Mouse (Mus musculus): Measurements from ENCODE around the gene Ifna7. TPM values are rescaled to one million over a fixed set of nuclear protein-coding genes. Genes with fewer than 3 reads are reported as not detected.
"Not testable (repeated sequence)": the region's sequence is repeated elsewhere in the genome, so short reads cannot be mapped to it uniquely, and the experiment has no call there.

Ifna7 gene
- polyA plus RNA-seq, 1 experiment from 2014 or later = not detected

DNA sequence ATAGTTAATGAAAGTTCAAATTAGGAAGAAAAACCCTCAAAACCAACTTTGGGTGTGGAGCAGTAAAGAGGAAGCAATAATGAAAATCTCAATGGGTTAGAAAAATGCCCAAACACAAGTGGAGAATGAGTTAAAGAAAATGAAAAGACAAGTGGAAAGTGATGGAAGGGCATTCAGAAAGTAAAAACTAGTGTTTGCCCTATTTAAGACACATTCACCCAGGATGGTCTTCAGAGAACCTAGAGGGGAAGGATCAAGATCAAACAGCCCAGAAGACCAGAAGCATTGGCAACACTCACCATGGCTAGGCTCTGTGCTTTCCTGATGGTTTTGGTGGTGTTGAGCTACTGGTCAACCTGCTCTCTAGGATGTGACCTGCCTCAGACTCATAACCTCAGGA lies 11.1 kb downstream of the Ifna7 start, which contains the start of gene Ifna6:
Ifna6 (plus strand) TSS at position 301 of the 400 bp plus-strand sequence.
- ATAC-seq (ENCODE audit: low read depth); H3K27me3 ChIP-seq (ENCODE audit: control insufficient read depth, insufficient read depth, low read depth, low read length); H3K4me2 ChIP-seq (ENCODE audit: low read depth, low read length); H3K4me3 ChIP-seq (ENCODE audit: low read length); H3K36me3 ChIP-seq (ENCODE audit: control insufficient read depth, insufficient read depth, low read length); H3K4me1 ChIP-seq (replicated peaks; ENCODE audit: control insufficient read depth, insufficient read depth, low read length); H3K9ac ChIP-seq (ENCODE audit: low read length); H3K9me3 ChIP-seq (ENCODE audit: control insufficient read depth, low read length); H3K27ac ChIP-seq (ENCODE audit: low read length): not testable (repeated sequence)

DNA sequence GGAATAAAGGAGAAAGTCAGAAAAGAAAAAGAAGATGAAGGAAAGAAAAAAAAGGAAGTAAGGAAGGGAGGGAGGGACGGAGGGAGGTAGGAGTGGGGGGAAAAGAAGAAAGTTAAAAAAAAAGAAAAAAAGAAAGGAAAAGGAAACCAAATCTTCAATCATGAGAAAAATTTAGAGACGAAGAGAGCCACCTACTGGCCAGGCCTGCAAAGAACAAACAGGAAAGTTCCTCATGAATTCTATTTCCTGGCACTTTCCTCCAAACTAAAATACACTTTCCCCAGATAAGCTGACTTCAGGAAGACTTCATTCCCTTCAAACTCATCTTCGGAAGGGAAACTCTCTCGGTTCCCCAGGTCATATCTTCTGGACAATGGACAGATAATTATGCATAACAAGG lies 14.5 kb downstream of the Ifna7 start:
- 29% methylated on average over 4 of the region's 4 CpGs for WGBS
- Histone ChIP-seq H3K4me3 (ENCODE audit: low read length) (no peak overlapping the region), H3K4me2 (ENCODE audit: low read depth, low read length) (no peak overlapping the region)

DNA sequence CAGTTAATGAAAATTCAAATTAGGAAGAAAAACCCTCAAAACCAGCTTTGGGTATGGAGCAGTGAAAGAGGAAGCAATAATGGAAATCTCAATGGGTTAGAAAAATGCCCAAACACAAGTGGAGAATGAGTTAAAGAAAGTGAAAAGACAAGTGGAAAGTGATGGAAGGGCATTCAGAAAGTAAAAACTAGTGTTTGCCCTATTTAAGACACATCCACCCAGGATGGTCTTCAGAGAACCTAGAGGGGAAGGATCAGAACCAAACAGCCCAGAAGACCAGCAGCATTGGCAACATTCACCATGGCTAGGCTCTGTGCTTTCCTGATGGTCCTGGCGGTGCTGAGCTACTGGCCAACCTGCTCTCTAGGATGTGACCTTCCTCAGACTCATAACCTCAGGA lies 19.2 kb downstream of the Ifna7 start, which contains the start of gene Ifna5:
Ifna5 (plus strand) TSS at position 301 of the 400 bp plus-strand sequence.
- H3K4me3 ChIP-seq (ENCODE audit: low read length); H3K9me3 ChIP-seq (ENCODE audit: control insufficient read depth, low read length); H3K27me3 ChIP-seq (ENCODE audit: control insufficient read depth, insufficient read depth, low read depth, low read length); ATAC-seq (ENCODE audit: low read depth); H3K36me3 ChIP-seq (ENCODE audit: control insufficient read depth, insufficient read depth, low read length); H3K9ac ChIP-seq (ENCODE audit: low read length); H3K4me1 ChIP-seq (replicated peaks; ENCODE audit: control insufficient read depth, insufficient read depth, low read length); H3K4me2 ChIP-seq (ENCODE audit: low read depth, low read length); H3K27ac ChIP-seq (ENCODE audit: low read length): not testable (repeated sequence)
- WGBS = 93% methylated on average over 1 of the region's 1 CpGs

More for the DNA sequence above, 14.5 kb downstream of the Ifna7 start:
- ATAC-seq (ENCODE audit: low read depth) = no peak
- no peaks in the 10 kb centered on the region for H3K27me3 ChIP-seq (ENCODE audit: control insufficient read depth, insufficient read depth, low read depth, low read length)
- H3K36me3 ChIP-seq (ENCODE audit: control insufficient read depth, insufficient read depth, low read length) = no peaks in the 10 kb centered on the region
- no peak overlapping the region for H3K9ac ChIP-seq (ENCODE audit: low read length)
- H3K9me3 ChIP-seq (ENCODE audit: control insufficient read depth, low read length) = no peaks in the 10 kb centered on the region
- H3K27ac ChIP-seq (ENCODE audit: low read length) = no peak overlapping the region
- H3K4me1 ChIP-seq (replicated peaks; ENCODE audit: control insufficient read depth, insufficient read depth, low read length) = no peaks in the 10 kb centered on the region

DNA sequence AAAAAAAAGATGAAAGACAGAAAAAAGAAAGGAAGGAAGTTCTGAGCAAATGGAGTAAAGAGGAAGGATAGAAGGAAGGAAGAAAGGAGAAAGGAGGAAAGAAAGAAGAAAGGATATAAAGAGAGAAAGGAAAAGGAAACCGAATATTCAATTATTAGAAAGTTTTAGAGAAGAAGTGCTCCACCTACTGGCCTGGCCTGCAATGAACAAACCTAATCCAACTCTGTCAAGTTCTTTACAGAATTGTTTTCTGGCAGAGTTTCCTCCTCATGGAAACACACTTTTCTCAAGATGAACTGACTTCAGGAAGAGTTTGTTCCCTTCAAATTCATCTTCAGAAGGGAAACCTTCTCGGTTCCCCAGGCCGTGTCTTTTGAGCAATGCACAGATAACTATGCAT lies 22.8 kb downstream of the Ifna7 start:
- H3K4me2 ChIP-seq (ENCODE audit: low read depth, low read length) = no peak overlapping the region
- no peaks in the 10 kb centered on the region for H3K36me3 ChIP-seq (ENCODE audit: control insufficient read depth, insufficient read depth, low read length)
- H3K9ac ChIP-seq (ENCODE audit: low read length) = no peak overlapping the region
- no peaks in the 10 kb centered on the region for H3K4me1 ChIP-seq (replicated peaks; ENCODE audit: control insufficient read depth, insufficient read depth, low read length)
- no peak for ATAC-seq (ENCODE audit: low read depth)
- 33% methylated on average over 3 of the region's 3 CpGs for WGBS
- H3K27me3 ChIP-seq (ENCODE audit: control insufficient read depth, insufficient read depth, low read depth, low read length) = no peaks in the 10 kb centered on the region
- H3K27ac ChIP-seq (ENCODE audit: low read length) = no peak overlapping the region
- no peaks in the 10 kb centered on the region for H3K9me3 ChIP-seq (ENCODE audit: control insufficient read depth, low read length)
- no peak overlapping the region for H3K4me3 ChIP-seq (ENCODE audit: low read length)

DNA sequence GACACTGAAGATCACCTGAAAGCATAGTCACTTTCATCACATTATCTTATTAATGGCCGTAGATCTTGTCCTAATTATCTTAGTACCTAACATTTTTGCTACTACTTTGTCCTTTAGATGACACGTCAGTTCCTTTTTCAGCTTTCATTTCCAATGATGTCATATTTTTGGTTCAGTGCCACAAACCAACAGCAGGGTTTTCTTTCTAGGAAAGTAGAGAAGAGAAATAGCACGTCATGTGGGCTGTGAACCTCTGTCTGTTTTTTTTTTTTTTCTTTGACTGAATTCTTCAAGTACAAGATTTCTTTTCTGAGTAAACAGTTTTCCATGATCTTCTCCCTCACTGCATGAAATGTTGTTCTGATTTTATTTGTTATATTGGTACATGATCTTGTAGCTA lies 24.0 kb downstream of the Ifna7 start:
- H3K4me1 ChIP-seq (replicated peaks; ENCODE audit: control insufficient read depth, insufficient read depth, low read length) = no peaks in the 10 kb centered on the region
- no peaks in the 10 kb centered on the region for H3K9me3 ChIP-seq (ENCODE audit: control insufficient read depth, low read length)
- WGBS = 50% methylated on average over 3 of the region's 3 CpGs
- no peak overlapping the region for H3K4me3 ChIP-seq (ENCODE audit: low read length)
- no peaks in the 10 kb centered on the region for H3K36me3 ChIP-seq (ENCODE audit: control insufficient read depth, insufficient read depth, low read length)
- no peak overlapping the region for H3K4me2 ChIP-seq (ENCODE audit: low read depth, low read length)
- no peak overlapping the region for H3K27ac ChIP-seq (ENCODE audit: low read length)
- no peak overlapping the region for H3K9ac ChIP-seq (ENCODE audit: low read length)
- no peak for ATAC-seq (ENCODE audit: low read depth)
- no peaks in the 10 kb centered on the region for H3K27me3 ChIP-seq (ENCODE audit: control insufficient read depth, insufficient read depth, low read depth, low read length)

DNA sequence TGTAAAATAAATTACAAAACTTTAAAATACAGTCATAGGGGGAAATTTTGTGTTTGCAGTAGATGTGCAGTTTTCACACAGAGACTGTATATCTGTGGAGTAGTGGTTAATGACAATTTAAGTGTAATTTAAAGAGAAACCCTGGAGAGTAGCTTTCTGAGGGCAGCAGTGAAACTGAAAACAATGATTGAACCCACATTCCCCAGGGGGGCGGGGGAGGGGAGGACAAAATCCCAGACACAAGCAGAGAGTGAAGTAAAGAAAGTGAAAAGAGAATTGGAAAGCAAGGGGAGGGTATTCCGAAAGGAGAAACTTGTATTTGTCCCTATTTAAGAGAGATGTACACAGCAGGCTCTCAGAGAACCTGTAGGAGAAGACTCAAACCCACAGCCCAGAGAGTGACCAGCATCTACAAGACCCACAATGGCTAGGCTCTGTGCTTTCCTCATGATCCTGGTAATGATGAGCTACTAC lies 25.4 kb downstream of the Ifna7 start, which contains the start of gene Ifna4:
Ifna4 (plus strand) TSS at position 424 of the 474 bp plus-strand sequence.
- no peaks in the 10 kb centered on the region for H3K27me3 ChIP-seq (ENCODE audit: control insufficient read depth, insufficient read depth, low read depth, low read length)
- H3K9ac ChIP-seq (ENCODE audit: low read length) = no peak within 1 kb of the TSS
- H3K36me3 ChIP-seq (ENCODE audit: control insufficient read depth, insufficient read depth, low read length) = no peaks in the 10 kb centered on the region
- H3K4me3 ChIP-seq (ENCODE audit: low read length) = no peak within 1 kb of the TSS
- no peak within 1 kb of the TSS for H3K4me2 ChIP-seq (ENCODE audit: low read depth, low read length)
- H3K27ac ChIP-seq (ENCODE audit: low read length) = no peak within 1 kb of the TSS
- H3K4me1 ChIP-seq (replicated peaks; ENCODE audit: control insufficient read depth, insufficient read depth, low read length) = no peaks in the 10 kb centered on the region
- H3K9me3 ChIP-seq (ENCODE audit: control insufficient read depth, low read length) = no peaks in the 10 kb centered on the region
- 58% methylated on average over 2 of the region's 2 CpGs for WGBS
- no peak for ATAC-seq (ENCODE audit: low read depth)

DNA sequence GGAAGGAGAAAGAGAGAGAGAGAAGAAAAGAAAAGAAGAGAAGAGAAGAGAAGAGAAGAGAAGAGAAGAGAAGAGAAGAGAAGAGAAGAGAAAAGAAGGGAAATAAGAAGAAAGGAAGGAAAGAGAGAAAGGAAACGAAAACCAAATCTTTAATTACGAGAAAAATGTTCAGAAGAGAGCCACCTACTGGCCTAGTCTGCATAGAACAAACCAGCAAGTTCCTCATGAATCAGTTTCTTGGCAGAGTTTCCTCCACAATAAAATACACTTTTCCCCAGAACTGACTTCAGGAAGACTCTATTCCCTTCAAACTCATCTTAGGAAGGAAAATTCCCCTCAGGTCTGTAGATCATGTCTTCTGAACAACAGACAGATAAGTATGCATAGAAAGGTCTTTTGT lies 29.3 kb downstream of the Ifna7 start:
- no peaks in the 10 kb centered on the region for H3K27me3 ChIP-seq (ENCODE audit: control insufficient read depth, insufficient read depth, low read depth, low read length)
- no peak overlapping the region for H3K9ac ChIP-seq (ENCODE audit: low read length)
- 56% methylated on average over 2 of the region's 2 CpGs for WGBS
- no peaks in the 10 kb centered on the region for H3K4me1 ChIP-seq (replicated peaks; ENCODE audit: control insufficient read depth, insufficient read depth, low read length)
- no peaks in the 10 kb centered on the region for H3K9me3 ChIP-seq (ENCODE audit: control insufficient read depth, low read length)
- no peak for ATAC-seq (ENCODE audit: low read depth)
- no peaks in the 10 kb centered on the region for H3K36me3 ChIP-seq (ENCODE audit: control insufficient read depth, insufficient read depth, low read length)
- H3K27ac ChIP-seq (ENCODE audit: low read length) = no peak overlapping the region
- H3K4me2 ChIP-seq (ENCODE audit: low read depth, low read length) = no peak overlapping the region
- H3K4me3 ChIP-seq (ENCODE audit: low read length) = no peak overlapping the region

DNA sequence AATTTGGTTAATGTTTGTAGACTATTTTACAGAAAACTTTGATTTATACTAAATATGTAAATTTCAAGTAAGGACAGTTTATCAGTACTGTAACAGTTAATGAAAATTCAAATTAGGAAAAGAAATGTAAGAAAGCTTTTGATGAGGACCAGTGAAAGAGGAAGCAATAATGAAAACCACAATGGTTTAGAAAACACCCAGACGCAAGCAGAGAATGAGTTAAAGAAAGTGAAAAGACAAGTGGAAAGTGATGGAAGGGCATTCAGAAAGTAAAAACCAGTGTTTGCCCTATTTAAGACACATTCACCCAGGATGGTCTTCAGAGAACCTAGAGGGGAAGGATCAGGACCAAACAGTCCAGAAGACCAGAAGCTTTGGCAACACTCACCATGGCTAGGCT lies 33.7 kb downstream of the Ifna7 start, which contains the start of gene Ifna1:
Ifna1 (plus strand) TSS at position 390 of the 400 bp plus-strand sequence.
- no peaks in the 10 kb centered on the region for H3K9me3 ChIP-seq (ENCODE audit: control insufficient read depth, low read length)
- no peaks in the 10 kb centered on the region for H3K27me3 ChIP-seq (ENCODE audit: control insufficient read depth, insufficient read depth, low read depth, low read length)
- no peak within 1 kb of the TSS for H3K27ac ChIP-seq (ENCODE audit: low read length)
- no peak within 1 kb of the TSS for H3K9ac ChIP-seq (ENCODE audit: low read length)
- no peak for ATAC-seq (ENCODE audit: low read depth)
- H3K4me3 ChIP-seq (ENCODE audit: low read length) = no peak within 1 kb of the TSS
- no peaks in the 10 kb centered on the region for H3K36me3 ChIP-seq (ENCODE audit: control insufficient read depth, insufficient read depth, low read length)
- 71% methylated on average over 1 of the region's 1 CpGs for WGBS
- H3K4me1 ChIP-seq (replicated peaks; ENCODE audit: control insufficient read depth, insufficient read depth, low read length) = no peaks in the 10 kb centered on the region
- no peak within 1 kb of the TSS for H3K4me2 ChIP-seq (ENCODE audit: low read depth, low read length)

DNA sequence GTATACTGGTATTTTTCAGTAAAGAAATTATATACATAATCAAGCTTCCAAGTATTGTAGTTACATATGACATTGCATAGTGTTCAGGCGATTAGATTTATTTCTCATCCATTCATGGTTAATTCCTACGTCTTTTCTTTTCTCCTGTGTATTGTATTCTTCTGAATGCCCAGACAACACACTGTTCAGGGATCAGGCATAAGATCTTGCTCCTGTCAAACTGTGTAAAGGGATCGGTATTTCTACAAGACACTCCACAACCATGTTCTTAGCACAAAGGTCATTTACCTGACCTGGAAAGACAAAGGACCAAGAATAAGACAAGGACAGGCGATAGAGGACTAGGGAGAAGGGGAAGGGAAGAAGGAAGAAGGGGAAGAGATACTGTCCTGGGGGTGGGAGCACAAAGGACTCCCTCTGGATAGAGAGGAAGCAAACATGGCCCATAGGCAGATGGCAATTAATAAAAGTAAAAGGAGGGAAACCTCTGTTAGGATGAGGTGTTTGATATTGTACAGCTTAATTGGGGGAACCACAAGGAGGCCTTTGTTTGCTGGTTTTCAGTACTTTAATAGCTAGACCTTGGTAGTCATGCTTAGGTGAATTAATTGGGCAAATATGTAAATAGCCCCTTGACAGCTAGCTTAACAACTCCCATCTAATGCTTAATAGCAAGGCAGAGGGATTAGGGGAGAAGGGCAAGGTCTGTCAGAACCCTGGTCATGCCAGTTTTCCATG lies 35.2 kb downstream of the Ifna7 start:
- Histone ChIP-seq H3K27ac (ENCODE audit: low read length) (no peak overlapping the region), H3K4me3 (ENCODE audit: low read length) (no peak overlapping the region), H3K4me1 (replicated peaks; ENCODE audit: control insufficient read depth, insufficient read depth, low read length) (no peaks in the 10 kb centered on the region), H3K9me3 (ENCODE audit: control insufficient read depth, low read length) (no peaks in the 10 kb centered on the region), H3K9ac (ENCODE audit: low read length) (no peak overlapping the region), H3K4me2 (ENCODE audit: low read depth, low read length) (no peak overlapping the region), H3K36me3 (ENCODE audit: control insufficient read depth, insufficient read depth, low read length) (no peaks in the 10 kb centered on the region), H3K27me3 (ENCODE audit: control insufficient read depth, insufficient read depth, low read depth, low read length) (no peaks in the 10 kb centered on the region)
- WGBS = 59% methylated on average over 4 of the region's 4 CpGs
- no peak for ATAC-seq (ENCODE audit: low read depth)

Data from lung, embryonic 16.5 days (tissue).